In the genomic region with DNA sequence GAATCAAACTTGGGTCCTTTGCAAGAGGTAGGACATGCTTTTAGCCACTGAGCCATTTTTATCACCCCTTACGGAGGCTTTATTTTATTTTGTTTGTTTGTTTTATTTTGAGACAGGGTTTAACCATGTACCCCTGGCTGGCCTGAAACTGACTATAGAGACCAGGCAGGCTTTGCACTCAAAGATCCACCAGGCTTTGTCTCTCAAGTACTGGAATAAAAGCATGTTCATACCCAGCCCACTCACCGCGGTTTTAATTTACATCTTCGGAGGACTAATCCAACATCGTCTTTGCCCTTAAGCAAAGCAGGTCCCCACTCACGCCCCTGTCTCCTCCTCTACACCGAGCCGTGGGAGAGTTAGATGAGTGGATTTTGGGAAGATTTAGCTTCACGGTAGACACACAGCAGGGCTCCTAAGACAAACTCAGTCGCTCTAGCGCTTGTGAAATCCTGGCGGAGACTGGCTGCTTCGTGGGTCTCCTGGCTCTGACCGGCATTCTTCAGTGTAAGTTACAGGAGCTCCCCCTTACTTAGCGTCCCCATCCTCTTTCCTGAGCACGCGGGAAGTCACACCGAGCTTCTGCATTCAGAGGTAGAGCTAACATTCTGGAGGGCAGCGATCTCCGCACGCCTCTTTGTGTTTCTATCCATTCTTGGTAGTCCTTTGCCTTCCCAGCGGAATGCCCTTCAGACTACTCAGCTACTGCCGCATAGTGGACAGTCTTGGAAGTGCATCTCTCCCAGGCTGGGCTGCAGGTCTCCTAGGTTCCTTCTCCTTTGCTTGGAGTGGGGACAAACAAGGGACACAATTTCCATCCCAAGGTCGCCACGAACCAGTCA, we compare ENCODE assay signal across 8 mouse cellular contexts. TPM values are rescaled to one million over a fixed set of nuclear protein-coding genes. Genes with fewer than 3 reads are reported as not detected.
DNase-seq lines count a peak whose midpoint lies in the region; ATAC-seq and TF ChIP-seq lines count a peak whose summit lies in the region.

No protein-coding gene starts in this region.

- in situ Hi-C loops in CH12.LX (cut with MboI; ENCODE audit: low pct_ligation_motif_present, low pct_unique_long_range_greater_than_20kb, low sequenced_read_pairs) = no loop called here

- H3K4me3 ChIP-seq in CH12.LX (replicated peaks in 1 of 3; ENCODE audit: low read depth in 2 of 3, low read length in 2 of 3, poor library complexity in 1 of 3) = no peak overlapping the region
- H3K4me3 ChIP-seq in embryonic fibroblast, embryonic 13.5 days (ENCODE audit: insufficient read depth, low read length) = peak overlapping the region; percentile 36
- peak overlapping the region; percentile 51 for H3K4me3 ChIP-seq in heart, embryonic 15.5 days
- peak overlapping the region; percentile 53 for H3K4me3 ChIP-seq in neural tube, embryonic 15.5 days (replicated peaks)

- no peaks in the 10 kb centered on the region for H3K79me2 ChIP-seq in CH12.LX (replicated peaks; ENCODE audit: control insufficient read depth, extremely low read depth, insufficient read depth, poor library complexity, severe bottlenecking)

- peak; percentile 60 for DNase-seq in CH12.LX (ENCODE audit: extremely low read depth)
- DNase-seq in brain, embryonic 14.5 days (ENCODE audit: low read depth) = peak; percentile 95
- peak; percentile 82 for DNase-seq in kidney, postnatal 14 days
- DNase-seq in lung, adult 18-20 months = peak; percentile 72 to 79
- DNase-seq in testis, postnatal 14 days (ENCODE audit: low spot score) = peak; percentile 77

- TF ChIP-seq RAD21 in CH12.LX (IDR thresholded peaks at IDR 0.05; ENCODE audit: low read depth, low read length) = peak; percentile 76

- no peak for ATAC-seq in heart, embryonic 15.5 days (replicated peaks; ENCODE audit: insufficient number of reproducible peaks, insufficient read depth, low FRiP score, low read depth)
- ATAC-seq in neural tube, embryonic 15.5 days (ENCODE audit: low FRiP score) = peak; percentile 73

- peaks cover 49% of the 10 kb centered on the region for H3K27me3 ChIP-seq in CH12.LX (replicated peaks)
- no peaks in the 10 kb centered on the region for H3K27me3 ChIP-seq in heart, embryonic 15.5 days
- H3K27me3 ChIP-seq in neural tube, embryonic 15.5 days (replicated peaks) = no peaks in the 10 kb centered on the region

- TF ChIP-seq CTCF in CH12.LX (conservative IDR thresholded peaks at IDR 0.05 in 1 of 2, IDR thresholded peaks at IDR 0.05 in 1 of 2; ENCODE audit: low read depth in 2 of 2, low read length in 2 of 2) = peak; percentile 91 to 99
- TF ChIP-seq CTCF in brain, embryonic 14.5 days (IDR thresholded peaks at IDR 0.05; ENCODE audit: borderline replicate concordance, extremely low read depth, insufficient read depth, insufficient read length) = peak; percentile 97
- TF ChIP-seq CTCF in embryonic fibroblast, embryonic 13.5 days (IDR thresholded peaks at IDR 0.05; ENCODE audit: borderline replicate concordance, insufficient read depth, low read length) = peak; percentile 84; the same call in 1 of the 2 replicates

- no peaks in the 10 kb centered on the region for H3K36me3 ChIP-seq in CH12.LX (replicated peaks in 1 of 2; ENCODE audit: control insufficient read depth in 1 of 2, insufficient read depth in 1 of 2, low read length in 1 of 2)
- H3K36me3 ChIP-seq in heart, embryonic 15.5 days = no peaks in the 10 kb centered on the region
- no peaks in the 10 kb centered on the region for H3K36me3 ChIP-seq in neural tube, embryonic 15.5 days

- peaks cover 0 to 11% of the 10 kb centered on the region in 2 experiments; a peak in 2 of 4 replicates for H3K4me1 ChIP-seq in CH12.LX (ENCODE audit: control insufficient read depth in 1 of 2, insufficient read depth in 2 of 2)
- H3K4me1 ChIP-seq in embryonic fibroblast, embryonic 13.5 days (ENCODE audit: control insufficient read depth, insufficient read depth, low read length) = no peaks in the 10 kb centered on the region
- H3K4me1 ChIP-seq in heart, embryonic 15.5 days (replicated peaks) = peaks cover 27% of the 10 kb centered on the region
- peaks cover 18% of the 10 kb centered on the region for H3K4me1 ChIP-seq in neural tube, embryonic 15.5 days

- TF ChIP-seq POLR2A in CH12.LX (IDR thresholded peaks at IDR 0.05; ENCODE audit: low read depth, low read length) = no peak
- TF ChIP-seq POLR2A in brain, embryonic 14.5 days (IDR thresholded peaks at IDR 0.05; ENCODE audit: borderline replicate concordance, extremely low read depth, insufficient read depth, insufficient read length, poor library complexity, severe bottlenecking) = peak; percentile 85; the same call in 1 of the 2 replicates
- TF ChIP-seq POLR2A in embryonic fibroblast, embryonic 13.5 days (IDR thresholded peaks at IDR 0.05; ENCODE audit: low read depth, low read length) = no peak

- H3K4me2 ChIP-seq in CH12.LX (ENCODE audit: insufficient read depth, low read depth, poor library complexity, severe bottlenecking) = no peak overlapping the region
- H3K4me2 ChIP-seq in heart, embryonic 15.5 days = peak overlapping the region; percentile 71
- peak overlapping the region; percentile 63 for H3K4me2 ChIP-seq in neural tube, embryonic 15.5 days

- dilution Hi-C loops in CH12.LX (cut with MboI; ENCODE audit: extremely low pct_ligation_motif_present, extremely low pct_unique_long_range_greater_than_20kb, low sequenced_read_pairs) = no loop called here

- TF ChIP-seq EP300 in CH12.LX (IDR thresholded peaks at IDR 0.05; ENCODE audit: low read length) = no peak

- peaks cover 3% of the 10 kb centered on the region for H3K9me3 ChIP-seq in CH12.LX (replicated peaks; ENCODE audit: low read length)
- no peaks in the 10 kb centered on the region for H3K9me3 ChIP-seq in heart, embryonic 15.5 days (replicated peaks)
- no peaks in the 10 kb centered on the region for H3K9me3 ChIP-seq in neural tube, embryonic 15.5 days (replicated peaks)

- 2% methylated on average over 25 of the region's 25 CpGs for WGBS in heart, embryonic 15.5 days
- 3% methylated on average over 25 of the region's 25 CpGs for WGBS in neural tube, embryonic 15.5 days

- no peak overlapping the region for H3K27ac ChIP-seq in CH12.LX (ENCODE audit: insufficient read depth, low read depth)
- no peak overlapping the region for H3K27ac ChIP-seq in embryonic fibroblast, embryonic 13.5 days (ENCODE audit: insufficient read depth, low read length)
- H3K27ac ChIP-seq in heart, embryonic 15.5 days = peak overlapping the region; percentile 76
- H3K27ac ChIP-seq in neural tube, embryonic 15.5 days (replicated peaks) = peak overlapping the region; percentile 91

- H3K9ac ChIP-seq in CH12.LX (ENCODE audit: insufficient read depth, low read depth) = no peak overlapping the region
- peak overlapping the region; percentile 55 for H3K9ac ChIP-seq in heart, embryonic 15.5 days
- H3K9ac ChIP-seq in neural tube, embryonic 15.5 days (replicated peaks) = peak overlapping the region; percentile 76

TF ChIP-seq in CH12.LX, 34 proteins besides CTCF, POLR2A, EP300 and RAD21:
- peak; percentile 65 for TF ChIP-seq SMC3 (IDR thresholded peaks at IDR 0.05; ENCODE audit: low read depth, low read length)
- TF ChIP-seq NRF1 (IDR thresholded peaks at IDR 0.05; ENCODE audit: low read depth, low read length) = no peak

RNA-seq across cellular contexts. Expression of a gene that starts 9.7 kb away (rescaled TPM):
- total RNA-seq in CH12.LX (2012; rRNA removed) (0.38 TPM in 1 of 2 replicates, not detected in the other), CH12.LX (2014; rRNA removed) (not detected in 2 replicates)
- not detected in 2 replicates for polyA plus RNA-seq in CH12.LX (2012; ENCODE audit: insufficient read length, low read depth)
- polyA plus RNA-seq in brain, embryonic 14.5 days (2012; rRNA removed) = 0.21 TPM in 1 of 2 replicates, not detected in the other
- polyA plus RNA-seq in embryonic fibroblast, embryonic 13.5 days (2011; ENCODE audit: insufficient read length, low read depth, missing spikeins) = not detected in 2 replicates
- polyA plus RNA-seq in heart, embryonic 15.5 days (2015; fragmentation: Nextera tagmentation; extraction: Ambion mirVana) = 0.60 and 0.98 TPM in 2 replicates
- polyA plus RNA-seq in neural tube, embryonic 15.5 days (2015; fragmentation: Nextera tagmentation; extraction: Ambion mirVana) = 0.40 TPM in 1 of 2 replicates, not detected in the other

RNA-seq across cellular contexts. Expression of a gene that starts 37.2 kb away (rescaled TPM):
- total RNA-seq in CH12.LX (2012; rRNA removed) (4.5 and 6.3 TPM in 2 replicates), CH12.LX (2014; rRNA removed) (2.8 and 3.5 TPM in 2 replicates)
- polyA plus RNA-seq in CH12.LX (2012; ENCODE audit: insufficient read length, low read depth) = 9.2 and 10.3 TPM in 2 replicates
- polyA plus RNA-seq in brain, embryonic 14.5 days (2012; rRNA removed) = 306 and 323 TPM in 2 replicates
- 42.8 and 54.0 TPM in 2 replicates for polyA plus RNA-seq in embryonic fibroblast, embryonic 13.5 days (2011; ENCODE audit: insufficient read length, low read depth, missing spikeins)
- 35.1 and 42.4 TPM in 2 replicates for polyA plus RNA-seq in heart, embryonic 15.5 days (2015; fragmentation: Nextera tagmentation; extraction: Ambion mirVana)
- polyA plus RNA-seq in neural tube, embryonic 15.5 days (2015; fragmentation: Nextera tagmentation; extraction: Ambion mirVana) = 123 and 145 TPM in 2 replicates

RNA-seq across cellular contexts. Expression of a gene that starts 37.8 kb away (rescaled TPM):
- total RNA-seq in CH12.LX (2012; rRNA removed) = 33.4 and 46.1 TPM in 2 replicates
- 48.5 and 56.9 TPM in 2 replicates for total RNA-seq in CH12.LX (2014; rRNA removed)
- polyA plus RNA-seq in CH12.LX (2012; ENCODE audit: insufficient read length, low read depth) = 62.5 and 67.7 TPM in 2 replicates
- polyA plus RNA-seq in brain, embryonic 14.5 days (2012; rRNA removed) = 74.8 and 101 TPM in 2 replicates
- 38.9 and 39.0 TPM in 2 replicates for polyA plus RNA-seq in embryonic fibroblast, embryonic 13.5 days (2011; ENCODE audit: insufficient read length, low read depth, missing spikeins)
- polyA plus RNA-seq in heart, embryonic 15.5 days (2015; fragmentation: Nextera tagmentation; extraction: Ambion mirVana) = 124 and 133 TPM in 2 replicates
- 129 and 132 TPM in 2 replicates for polyA plus RNA-seq in neural tube, embryonic 15.5 days (2015; fragmentation: Nextera tagmentation; extraction: Ambion mirVana)

Comparison
In these comparisons a context has a peak if more than half of its experiments do, and no peak if none do; other contexts are left out.
1. H3K27ac ChIP-seq: peak in heart, embryonic 15.5 days (single experiment) and neural tube, embryonic 15.5 days (single experiment); none in CH12.LX (single experiment) and embryonic fibroblast, embryonic 13.5 days (single experiment).
2. H3K4me3 ChIP-seq: peak in embryonic fibroblast, embryonic 13.5 days (single experiment), heart, embryonic 15.5 days (single experiment) and neural tube, embryonic 15.5 days (single experiment); none in CH12.LX (0 of 3).
3. Peak in every context shown above with its lines, with median percentiles within 50 percentile points of each other: DNase-seq and CTCF ChIP-seq.